Mouse (Mus musculus) 416B (cell line): ENCODE measurements around the gene Scamp4.
"Not testable (repeated sequence)": the region's sequence is repeated elsewhere in the genome, so short reads cannot be mapped to it uniquely, and the experiment has no call there.

ENCODE experiments used
- DNase-seq: peaks from one replicate; pipeline ENCODE4 v3.0.0; 2011; ENCODE audit warnings: low read depth

Scamp4 gene

DNA sequence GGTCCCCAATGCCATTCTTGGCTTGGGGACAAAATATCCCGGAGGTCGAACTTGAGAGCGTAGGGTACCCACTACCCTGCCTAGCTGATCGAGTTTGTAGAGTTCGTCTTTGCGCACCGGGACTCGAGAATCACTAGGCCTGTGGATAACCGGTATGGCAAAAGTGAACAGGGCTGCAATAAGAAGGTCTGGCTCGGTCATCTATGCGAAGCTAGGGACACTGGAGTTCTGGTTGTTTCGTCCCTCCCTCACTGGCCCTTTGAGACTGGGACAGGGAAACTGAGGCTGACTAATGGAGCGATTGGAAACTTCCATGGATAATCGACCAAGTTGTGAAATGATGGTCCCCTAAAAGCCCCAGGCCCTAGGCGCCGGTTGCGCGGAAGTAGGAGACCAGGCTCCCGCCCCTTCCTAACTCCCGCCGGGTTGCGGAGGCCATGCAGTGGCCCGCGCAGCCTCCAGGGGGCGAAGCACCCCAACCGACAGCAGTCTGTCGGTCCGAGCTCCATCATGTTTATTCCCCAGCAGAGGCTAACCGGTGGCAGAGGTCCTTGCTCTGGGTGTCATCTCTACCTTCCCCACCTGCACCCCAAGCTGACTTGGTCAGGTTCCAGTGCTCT lies 24.4 kb upstream of the Scamp4 start:
- DNase-seq = peak; percentile 93

DNA sequence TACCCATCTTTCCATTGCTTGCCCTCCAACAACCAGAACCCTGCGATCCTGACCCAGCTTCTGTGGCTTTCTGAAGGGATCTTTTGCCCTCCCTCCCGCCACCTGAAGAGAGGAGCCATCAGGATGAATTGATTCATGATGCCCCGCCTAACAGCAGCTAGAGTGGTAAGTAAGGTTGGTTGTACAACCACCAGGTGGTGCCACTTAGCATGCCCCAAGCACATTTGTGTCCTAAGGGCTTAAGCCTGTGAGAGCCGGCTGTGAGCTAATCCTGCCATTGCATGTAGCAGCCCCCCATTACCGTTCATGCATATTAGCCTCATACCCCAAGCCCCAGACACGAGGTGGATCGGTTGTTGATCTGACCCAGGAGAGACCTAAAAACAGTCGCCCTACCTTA lies 23.8 kb upstream of the Scamp4 start:
- DNase-seq = peak; percentile 97

DNA sequence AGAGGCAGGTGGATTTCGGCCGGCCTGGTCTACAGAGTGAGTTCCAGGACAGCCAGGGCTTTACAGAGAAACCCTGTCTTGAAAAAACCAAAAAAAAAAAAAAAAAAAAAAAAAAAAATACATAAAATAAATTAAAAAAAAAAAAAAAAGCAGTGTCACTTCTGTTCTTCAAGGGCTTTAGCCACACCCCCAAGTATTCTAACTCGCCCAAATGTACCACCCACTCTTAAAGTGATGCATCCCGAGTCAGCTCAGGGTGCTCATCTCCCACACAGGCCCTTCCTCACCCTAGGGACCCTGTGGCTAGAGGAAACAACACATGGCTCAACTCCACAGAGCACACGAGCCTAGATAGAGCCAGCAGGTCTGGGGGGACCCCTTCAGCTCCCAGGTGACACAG lies 19.6 kb upstream of the Scamp4 start:
- DNase-seq = no peak

DNA sequence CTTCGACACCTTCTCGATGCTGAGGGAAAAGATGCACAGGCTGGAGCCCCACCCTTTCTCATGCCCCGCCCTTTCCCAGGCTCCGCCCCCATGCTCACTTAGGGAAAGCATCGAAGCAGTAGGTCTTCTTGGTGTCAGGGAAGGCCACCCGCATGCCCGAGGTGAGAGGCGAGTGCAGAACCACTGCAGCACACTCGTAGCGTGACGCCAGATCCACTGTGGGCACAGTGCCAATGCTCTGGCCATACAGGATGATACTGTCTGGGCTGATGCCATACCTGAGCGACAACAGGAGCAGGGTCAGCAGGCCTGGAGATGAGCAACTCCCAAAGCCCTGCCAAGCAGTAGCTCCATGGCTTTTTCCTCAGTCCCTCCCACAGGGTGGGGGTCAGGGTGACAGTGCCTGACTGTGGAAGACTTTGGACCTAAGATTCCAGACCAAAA lies 18.6 kb upstream of the Scamp4 start:
- no peak for DNase-seq

DNA sequence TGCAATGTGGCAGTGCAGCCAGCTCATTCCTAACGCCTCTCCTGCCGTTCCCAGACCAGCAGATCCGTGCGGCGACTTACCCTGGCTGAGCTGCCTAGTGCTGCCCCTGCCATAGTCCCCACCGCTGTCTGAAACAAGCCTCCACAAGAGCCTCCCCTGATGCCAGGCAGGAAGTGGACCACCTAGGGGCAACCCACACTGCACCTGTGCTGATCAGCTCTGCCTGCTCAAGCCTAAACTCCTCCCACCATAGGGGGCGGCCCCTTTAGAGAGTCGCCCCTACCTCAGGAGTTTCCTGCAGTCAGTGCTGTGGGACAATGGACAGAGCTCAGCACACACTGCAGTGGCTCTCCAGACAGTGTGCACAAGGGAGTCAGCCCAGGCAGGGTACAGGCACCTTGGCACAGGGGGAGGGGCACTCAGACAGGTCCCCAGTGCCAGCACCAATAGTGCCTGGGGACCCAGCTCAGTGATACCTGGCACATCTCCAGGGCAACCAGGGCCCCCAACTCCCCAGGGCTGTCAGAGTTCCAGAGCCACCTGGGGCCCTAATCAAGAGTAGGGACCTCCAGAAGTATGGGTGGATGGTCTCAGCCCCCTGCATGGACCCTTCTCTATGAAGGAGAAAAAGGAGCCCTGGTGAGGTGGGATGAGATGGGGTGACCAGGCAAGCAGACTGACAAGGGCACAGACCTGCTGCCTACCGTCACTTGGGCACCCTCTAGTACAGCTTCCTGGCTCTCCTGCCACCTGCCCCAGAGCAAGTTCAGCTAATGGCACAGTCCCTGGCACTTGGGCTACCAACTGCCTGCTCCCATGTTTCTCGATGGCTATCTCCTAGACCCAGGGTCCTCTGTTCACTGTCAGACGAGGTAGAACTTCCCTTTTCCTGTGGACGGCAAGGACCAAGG lies 17.8 kb upstream of the Scamp4 start:
- DNase-seq = no peak

DNA sequence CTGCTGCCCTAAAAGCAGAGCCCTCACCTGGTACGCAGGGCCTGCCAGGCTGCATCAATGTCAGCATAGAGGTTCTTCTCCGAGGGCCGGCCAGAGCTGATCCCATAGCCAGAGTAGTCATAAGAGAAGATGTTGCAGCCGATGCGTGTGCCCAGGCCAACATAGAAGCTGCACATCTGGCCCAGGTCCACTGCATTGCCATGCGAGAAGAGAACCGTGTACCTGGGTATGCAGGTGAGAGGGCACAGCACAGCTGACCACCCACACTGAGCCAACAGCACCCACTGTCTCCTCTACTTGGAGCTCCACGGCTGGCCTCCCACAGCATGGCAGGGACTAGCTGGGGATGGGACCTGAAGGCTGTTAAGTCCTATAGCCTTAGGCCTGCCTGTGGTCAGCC lies 17.1 kb upstream of the Scamp4 start:
- DNase-seq = no peak

DNA sequence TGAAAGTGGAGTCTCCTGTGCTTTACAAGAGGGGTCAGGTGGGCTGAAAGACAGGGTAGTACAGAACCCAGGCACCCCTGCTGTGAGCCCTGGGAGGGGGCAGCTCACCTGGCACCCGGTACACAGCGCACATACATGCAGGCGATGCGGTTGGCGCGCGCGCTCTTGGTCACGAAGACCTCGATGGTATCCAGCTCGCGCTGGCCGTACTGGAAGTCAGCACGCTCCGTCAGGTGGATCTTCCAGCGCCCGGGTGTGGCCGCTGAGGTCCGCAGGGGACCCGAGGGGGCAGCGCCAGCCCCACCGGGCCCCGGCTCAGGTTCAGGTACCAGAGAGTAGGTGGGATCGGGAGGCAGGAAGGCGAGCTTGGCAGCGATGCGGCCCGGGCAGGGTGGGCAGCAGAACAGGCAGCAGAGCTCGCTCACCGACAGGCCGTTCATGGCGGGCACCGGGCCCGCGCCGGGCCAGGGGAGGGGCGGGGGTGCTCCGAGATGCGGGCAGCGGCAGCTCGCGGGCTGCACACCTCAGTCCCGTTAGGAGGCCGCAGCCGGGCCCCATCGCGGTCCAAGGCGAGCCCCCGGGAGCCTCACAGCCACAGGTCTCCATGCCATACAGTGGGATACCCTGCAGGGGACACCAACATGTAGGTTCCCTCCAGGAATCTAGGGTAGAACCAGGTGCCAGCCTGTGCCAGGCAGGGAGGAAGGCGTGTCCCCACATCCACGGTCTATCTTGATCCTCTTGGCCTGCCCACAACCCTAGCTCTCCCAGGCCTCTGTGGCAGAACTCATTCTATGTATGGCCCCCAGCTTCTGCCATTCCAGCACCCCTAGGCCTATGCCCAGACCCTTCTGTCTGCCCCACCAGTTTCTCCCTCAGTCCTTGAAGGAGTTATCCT lies 16.0 kb upstream of the Scamp4 start:
- no peak for DNase-seq

DNA sequence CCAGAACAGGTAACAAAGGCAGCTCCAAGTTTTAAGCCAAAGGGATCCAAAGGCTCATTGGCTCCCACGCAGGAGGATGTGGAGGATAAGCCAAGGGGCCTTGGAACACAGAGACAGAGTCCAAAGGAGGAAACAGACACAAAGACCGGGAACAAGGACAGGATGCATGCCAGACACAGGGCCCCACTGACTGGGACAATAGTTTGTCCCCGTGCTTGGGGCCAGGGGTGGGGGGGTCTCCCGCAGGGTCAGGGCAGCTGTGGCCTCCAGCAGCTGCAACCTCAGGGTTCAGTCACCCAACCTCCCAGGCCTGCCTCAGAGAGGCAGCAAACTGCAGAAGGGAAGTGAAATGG lies 15.4 kb upstream of the Scamp4 start:
- no peak for DNase-seq

DNA sequence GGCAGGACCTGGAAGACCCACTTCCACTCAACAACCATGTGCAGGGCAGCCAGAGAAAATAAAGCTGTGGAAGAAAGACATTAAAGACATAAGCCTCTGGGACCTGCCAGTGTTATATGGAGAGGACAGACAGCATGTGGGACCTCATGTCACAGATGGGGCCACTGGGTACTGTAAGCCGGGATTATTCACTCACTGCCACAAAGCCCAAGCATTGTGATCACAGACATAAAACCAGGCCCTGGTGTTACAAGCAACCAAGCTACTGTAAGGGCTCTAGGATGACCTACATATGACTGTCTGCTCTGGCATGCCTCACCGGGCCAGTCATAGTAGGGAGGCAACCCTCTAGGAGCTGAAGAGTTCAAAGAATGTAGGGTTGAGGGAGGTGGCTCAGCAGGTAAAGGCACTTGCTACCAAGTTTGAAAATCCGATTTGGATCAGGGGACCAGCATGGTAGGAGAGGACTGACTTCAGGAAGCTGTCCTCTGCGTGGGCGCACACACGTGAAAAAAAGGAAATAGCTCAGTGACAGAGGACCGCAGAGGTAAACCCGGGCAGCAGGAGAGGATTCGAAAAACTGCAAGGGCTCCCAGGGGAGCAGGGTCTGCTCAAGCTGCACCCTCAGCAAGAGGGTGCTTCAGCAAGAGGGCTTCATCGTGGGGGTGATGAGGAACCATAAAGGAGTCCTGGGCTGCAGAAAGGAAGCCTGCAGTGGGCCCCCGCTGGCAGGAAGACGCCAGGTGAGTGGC lies 13.4 kb upstream of the Scamp4 start:
- peak; percentile 26 for DNase-seq

DNA sequence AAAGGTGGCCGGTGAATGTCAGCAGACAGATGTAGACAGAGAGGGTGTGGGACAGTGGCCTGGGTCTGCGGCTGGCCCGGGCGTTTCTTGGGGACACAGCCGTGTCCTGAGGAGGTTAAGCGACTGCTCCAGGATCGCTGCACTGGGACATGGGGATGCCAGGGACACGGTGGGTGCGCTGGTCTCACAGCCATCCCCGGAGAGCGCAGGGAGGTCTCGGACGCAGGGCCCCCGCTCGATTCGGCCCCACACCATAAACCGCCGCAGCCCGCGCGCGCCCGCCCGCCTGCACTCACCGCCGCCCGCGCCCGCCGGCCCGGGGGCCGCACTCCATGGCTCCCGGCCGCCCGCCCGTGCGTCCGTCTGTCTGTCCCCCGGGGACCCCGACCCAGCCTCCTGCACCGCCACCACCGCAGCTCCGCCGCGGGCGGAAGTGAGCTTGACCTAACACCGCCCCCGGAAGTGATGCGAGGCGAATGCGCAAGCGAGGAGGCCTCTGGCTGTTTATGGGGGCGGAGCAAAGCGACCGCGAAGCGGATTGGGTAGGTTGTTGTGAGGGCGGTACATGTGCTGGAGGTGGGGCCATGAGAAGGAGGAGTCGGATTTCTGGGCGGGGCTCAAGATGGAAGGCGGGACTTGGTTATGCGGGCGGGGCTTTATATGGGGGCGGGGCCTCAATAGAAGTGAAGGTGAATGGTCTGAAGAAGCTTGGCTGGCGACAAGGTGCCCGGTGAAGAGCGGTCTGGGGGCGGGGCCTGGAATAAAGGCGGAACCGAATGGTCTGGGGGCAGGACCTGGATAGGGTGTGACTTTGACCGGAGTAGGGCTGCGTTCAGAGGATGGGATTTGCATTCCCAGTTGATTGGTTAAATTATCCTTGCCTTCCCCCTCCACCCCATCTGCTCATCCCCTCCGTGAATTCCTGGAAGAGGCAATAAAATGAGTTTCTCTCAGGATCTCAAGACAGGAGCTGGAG lies 12.5 kb upstream of the Scamp4 start, which contains the start of gene Abhd17a:
TSS of gene Abhd17a (minus strand) at position 463 of the 976 bp plus-strand sequence.
- DNase-seq = peak; percentile 100

DNA sequence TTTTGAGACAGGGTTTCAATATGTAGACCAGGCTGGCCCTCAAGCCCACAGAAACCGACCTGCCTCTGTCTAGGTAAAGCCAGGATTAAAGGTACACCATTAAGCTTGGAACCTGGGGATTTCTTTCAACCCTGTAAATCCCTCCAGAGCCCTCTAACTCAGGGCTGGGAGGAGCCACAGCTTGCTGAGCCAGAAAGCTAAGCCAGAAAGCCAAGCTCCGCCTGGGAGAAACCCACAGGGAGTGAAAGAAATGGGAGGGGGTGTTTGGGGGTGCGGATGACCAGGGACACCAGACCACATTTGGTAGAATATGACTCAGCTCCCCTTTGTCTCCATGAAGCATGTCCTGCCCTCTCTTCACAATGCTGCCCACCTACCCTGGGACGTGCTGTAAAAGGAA lies 6.4 kb upstream of the Scamp4 start:
- DNase-seq = no peak

DNA sequence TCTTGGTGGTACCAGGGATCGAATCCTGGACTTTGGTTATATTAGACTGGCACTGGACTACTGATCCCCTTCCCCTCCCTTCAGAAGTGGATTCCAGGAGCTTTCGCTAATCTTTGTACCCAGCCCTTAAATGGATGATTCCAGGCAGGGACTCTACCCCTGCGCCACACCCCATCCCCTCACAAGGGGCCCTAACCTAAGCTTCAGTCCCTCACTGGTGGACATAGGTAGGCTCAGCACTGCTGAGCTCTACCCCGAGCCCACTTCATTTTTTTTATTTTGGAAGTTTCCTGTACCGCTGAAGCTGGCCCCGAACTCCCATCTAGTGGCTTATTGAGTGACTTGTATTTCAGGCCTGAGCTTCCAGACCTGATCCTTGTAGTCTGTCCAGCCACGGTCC lies 692 bp downstream of the Scamp4 start:
- DNase-seq = no peak

DNA sequence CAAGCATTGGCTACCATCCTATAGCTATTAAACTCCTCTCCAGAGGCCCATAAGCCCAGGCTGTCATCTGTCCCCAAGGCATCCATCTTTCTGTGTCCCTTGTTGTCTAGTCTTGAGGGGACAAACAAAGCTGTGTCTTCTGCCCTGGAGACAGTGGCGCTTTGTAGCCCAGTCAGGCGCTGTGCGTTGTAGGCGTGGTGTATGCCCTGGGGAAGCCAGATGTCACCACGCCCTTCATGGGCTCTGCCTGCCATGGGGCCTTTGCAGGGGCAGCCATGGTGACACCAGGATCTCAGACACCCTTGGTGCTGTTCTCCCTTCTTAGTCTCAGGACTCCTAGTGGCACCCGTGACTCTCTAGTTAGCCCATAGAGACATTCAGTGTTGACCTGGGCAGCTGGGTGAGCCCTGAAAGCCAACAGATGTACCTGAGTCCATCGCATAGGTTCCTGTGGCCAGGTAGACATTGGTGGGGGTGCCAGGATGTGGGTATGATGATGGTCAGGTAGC lies 1.4 kb downstream of the Scamp4 start:
- DNase-seq = no peak

DNA sequence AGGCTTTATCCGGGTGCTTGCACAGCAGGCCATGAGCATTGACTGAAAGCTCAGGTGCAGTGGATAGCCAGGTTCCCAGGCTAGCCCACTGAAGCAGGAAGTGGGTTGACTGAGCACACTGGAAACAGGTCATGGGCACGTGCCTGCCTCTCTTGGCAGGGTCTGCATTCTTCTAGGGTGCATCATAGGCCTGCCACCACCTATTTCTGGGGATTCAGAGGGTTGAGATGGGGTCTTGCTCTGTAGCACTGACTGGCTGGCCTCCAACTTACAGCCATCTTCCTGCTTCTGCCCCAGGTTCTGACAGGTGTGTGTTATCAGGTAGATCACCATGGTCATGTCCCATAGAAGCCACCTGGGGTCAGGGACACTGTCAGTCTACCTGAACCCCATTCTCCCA lies 2.3 kb downstream of the Scamp4 start:
- no peak for DNase-seq

DNA sequence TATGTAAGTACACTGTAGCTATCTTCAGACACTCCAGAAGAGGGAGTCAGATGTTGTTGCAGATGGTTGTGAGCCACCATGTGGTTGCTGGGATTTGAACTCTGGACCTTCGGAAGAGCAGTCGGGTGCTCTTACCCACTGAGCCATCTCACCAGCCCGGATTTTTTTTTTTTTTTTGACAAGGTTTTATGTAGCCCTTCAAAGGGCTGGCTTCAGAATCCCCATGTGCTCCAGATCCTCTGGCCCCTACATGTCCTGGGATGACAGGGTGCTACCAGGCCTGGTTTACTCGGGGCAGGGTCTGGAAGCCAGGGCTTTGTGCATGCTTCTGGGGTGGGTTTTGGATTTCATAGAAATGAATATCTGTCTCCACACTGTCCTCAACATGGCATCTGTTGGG lies 3.0 kb downstream of the Scamp4 start, which contains the start of gene Gm49322:
TSS of gene Gm49322 (plus strand) at position 301 of the 400 bp plus-strand sequence.
- DNase-seq = not testable (repeated sequence)

DNA sequence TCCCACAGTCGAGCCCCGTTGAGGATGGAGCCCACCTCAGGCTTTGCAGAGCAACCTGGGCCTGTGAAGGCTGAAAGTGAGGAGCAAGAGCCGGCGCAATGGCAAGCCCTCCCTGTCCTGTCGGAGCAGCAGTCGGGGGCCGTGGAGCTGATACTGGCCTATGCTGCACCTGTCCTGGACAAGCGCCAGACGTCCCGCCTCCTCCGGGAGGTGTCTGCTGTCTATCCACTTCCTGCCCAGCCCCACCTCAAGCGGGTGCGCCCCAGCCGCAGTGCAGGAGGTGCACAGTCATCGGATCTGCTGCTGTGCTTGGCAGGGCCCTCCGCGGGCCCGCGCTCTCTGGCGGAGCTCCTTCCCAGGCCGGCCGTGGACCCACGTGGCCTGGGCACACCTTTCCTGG lies 3.6 kb downstream of the Scamp4 start:
- no peak for DNase-seq

DNA sequence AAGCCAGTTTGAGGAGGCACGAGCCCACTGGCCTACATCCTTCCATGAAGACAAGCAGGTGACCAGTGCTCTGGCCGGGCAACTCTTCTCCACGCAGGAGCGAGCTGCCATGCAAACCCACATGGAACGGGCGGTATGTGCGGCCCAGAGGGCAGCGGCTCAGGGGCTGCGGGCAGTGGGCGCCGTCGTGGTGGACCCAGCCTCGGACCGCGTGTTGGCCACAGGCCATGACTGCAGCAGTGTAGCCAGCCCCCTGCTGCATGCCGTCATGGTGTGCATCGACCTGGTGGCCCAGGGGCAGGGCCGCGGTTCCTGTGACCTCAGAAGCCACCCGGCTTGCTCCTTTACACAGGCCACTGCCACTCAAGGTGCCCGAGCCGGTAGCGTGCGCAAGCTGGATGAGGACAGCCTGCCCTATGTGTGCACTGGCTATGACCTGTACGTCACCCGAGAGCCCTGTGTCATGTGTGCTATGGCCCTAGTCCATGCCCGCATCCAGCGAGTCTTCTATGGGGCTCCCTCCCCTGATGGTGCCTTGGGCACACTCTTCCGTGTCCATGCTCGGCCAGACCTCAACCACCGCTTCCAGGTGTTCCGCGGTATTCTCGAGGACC lies 4.2 kb downstream of the Scamp4 start:
- no peak for DNase-seq

DNA sequence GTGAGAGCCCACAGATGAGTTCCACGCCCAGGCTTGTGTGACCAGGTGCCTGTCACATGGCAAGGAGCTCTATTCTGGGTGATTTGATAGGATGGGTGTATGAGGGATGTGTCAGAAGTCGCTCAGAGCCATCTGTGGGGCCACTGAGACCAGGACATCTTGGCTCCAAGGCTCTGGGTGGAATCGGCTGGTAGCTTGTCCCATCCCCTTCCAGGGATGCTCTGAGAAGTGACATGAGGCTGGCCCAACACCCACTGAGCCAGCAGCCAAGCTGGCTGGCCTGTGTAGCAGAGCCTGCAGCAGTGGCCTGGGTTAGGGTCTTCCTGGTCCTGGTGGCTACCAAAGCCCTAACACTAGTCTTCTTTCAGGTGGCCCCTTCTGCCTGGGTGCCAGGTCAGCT lies 5.8 kb downstream of the Scamp4 start:
- no peak for DNase-seq

DNA sequence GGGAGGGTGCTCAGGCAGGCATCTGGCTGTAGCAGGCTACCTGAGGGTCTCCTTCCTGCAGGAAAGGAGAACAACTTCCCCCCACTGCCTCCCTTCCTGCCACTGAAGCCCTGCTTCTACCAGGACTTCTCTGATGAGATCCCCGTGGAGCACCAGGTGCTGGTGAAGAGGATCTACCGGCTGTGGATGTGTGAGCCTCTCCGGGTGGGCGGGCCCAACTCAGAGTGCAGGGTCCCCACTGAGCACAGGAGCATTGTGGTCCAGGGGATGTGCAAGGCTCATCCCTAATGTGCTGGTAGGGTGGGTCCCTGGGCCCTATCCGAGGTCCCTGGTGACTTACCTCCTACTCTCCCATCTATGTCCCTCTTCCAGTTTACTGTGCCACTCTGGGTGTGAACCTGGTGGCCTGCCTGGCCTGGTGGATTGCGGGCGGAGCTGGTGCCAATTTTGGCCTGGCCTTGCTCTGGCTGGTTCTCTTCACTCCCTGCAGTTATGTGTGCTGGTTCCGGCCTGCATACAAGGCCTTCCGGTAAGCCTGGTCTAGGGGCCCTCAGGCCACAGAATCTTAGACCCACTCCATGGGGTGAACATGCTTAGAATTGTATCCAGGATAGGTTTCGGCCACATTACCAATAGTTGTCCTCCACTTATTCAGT lies 6.7 kb downstream of the Scamp4 start:
- DNase-seq = no peak
